Mouse (Mus musculus) left cerebral cortex, postnatal 4 days (tissue): ENCODE results near the gene Plekhf1. TPM values are rescaled to one million over a fixed set of nuclear protein-coding genes. Genes with fewer than 3 reads are reported as not detected.

Source experiments
- DNase-seq: peaks from one replicate; pipeline ENCODE4 v3.0.0-alpha.2; 2022
- intact Hi-C: fragments of 180-260 bp; cut with DNase I; formaldehyde crosslinking; loops from one replicate; pipeline ENCODE4 v1.15.1; 2025
- total RNA-seq, 2 experiments: library from RNA; stranded (reverse); gene quantifications; 2 replicates each; pipeline ENCODE4 v1.2.3; 2021

Plekhf1 gene
- total RNA-seq, 2 experiments from 2014 or later = 0.38 to 0.44 TPM

DNA sequence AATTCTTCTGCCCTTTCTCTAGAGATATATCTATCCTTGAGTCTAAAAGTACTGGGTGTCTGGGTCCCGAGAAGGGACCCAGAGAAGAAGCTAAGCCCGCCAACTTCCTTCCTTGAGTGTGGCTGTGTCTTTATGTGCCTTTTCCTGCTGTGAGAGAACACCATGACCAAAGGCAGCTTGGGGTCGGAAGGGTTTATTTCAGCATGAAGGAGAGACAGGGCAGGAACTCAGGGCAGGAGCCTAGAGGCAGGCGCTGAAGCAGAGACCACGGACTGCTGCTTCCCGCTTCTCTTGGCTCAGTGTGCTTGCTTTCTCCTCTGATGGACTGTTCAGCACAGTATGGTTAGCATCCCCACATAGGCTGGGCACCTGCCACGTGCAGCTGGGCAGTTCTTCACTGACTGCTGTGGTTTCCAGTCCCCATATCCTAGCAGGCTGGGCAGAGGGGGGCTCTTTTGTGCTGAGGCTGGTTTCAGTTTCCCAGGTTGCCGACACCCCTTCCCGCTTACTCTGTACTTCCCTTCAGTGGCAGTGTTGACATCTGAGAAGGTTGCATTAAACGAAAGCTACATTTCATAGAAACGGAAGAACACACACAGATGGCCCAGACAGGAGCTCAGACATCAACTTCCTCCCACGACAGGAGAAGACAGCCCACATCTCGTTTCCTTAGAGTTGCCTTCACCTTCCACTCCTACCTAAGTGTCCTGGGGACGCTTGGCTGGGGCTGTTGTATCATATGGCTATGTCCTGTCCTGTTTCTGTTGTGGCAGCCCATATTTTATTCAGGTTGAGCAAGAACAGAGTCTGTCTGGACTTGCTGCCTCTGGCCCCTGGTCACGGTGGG, 38.5 kb downstream of the Plekhf1 start:
- intact Hi-C loops = no loop called here

DNA sequence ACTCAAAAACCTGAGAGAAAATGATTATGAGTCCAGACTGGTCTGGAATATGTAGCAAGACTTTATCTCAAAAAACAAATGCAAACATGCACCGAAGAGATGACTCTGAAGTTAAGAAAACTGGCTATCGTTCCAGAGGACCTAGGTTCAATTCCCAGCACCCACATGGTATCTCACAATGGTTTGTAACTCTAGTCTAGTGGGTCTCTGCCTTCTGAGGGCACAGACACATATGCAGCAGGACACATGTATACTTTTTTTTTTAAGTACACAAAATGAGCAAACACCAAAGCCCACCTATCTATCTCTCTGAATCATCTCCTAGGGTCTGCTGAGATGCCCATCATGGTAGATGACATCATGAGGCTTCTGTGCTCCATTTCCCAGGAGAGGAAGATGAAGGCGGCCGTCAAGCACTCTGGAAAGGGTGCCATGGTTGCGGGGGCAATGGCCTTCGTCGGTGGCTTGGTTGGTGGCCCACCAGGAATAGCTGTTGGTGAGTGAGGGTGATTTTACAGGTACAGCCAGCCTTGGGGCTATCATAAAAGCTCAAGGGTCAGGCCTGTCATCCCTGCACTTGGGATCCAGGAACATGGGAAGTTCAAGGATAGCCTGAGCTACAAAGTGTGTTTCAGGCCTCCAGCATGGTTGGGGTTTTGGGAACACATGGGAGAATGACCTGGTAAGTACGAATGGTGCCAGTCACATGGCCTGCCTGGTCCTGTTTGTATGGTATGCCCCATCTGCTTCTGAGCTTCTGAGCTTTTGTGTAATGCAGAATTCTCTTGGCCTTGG, 39.3 kb downstream of the Plekhf1 start:
- intact Hi-C loops = no loop called here
- DNase-seq = no peak

More for the DNA sequence above, 38.5 kb downstream of the Plekhf1 start:
- no peak for DNase-seq

DNA sequence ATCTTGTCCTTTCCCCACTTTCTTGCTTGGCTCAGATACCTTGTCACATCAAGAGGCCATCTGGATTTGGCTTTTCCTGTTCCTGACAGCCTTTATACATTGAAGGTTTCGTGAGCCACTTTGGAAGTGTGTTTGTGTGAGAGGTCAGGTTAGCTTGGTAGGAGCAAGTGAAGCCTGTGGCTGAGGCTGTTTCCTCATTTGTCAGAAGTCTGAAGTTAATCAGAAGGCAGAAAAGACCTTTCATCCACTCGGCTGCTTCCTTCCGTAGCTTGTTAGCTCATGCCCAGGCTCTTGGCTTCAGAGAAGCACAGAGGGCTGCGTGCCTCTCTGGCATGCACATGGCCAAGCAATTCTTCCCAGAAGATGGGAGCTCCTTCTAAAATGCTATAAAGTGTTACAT, 40.0 kb downstream of the Plekhf1 start:
- no peak for DNase-seq
- intact Hi-C loops = no loop called here

DNA sequence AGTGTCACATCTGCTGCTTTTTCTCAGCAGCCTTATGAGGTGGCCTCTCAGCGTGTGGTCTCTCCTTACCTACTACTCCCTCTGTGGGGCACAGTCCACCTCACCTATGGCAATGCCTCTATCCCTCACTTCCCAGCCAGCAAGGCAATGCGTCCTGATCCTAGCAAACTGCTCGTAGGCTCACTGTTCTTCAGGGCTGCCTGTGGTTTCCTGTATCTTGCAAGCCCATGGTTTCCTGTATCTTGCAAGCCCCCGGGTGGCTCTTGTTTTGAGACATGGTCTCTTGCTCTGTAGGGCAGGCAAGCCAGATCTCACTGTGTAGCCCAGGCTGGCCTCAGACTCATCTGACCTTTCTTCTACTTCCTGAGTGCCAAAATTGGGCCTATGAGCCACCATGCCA, 41.0 kb downstream of the Plekhf1 start:
- intact Hi-C loops = no loop called here
- DNase-seq = no peak

DNA sequence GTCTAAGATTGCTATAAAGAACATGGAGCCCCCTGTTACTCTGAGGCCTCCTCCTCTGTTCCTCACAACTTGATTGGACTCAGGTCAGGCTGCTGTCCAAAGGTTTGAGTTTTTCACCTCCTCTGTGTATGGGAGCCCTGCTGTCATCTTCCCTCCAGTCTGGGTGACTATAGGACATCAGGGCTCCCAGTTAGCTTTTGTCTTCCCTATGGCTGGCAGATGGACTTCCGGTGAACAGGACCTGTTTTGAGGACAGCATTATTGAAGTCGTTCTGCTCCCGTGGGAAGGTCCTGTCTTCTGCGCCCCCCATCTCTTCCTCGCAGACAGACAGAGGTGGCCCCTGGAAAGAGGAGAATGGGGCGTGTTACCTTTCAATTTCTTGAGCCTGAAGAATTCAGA, 43.0 kb downstream of the Plekhf1 start:
- intact Hi-C loops = no loop called here
- no peak for DNase-seq

DNA sequence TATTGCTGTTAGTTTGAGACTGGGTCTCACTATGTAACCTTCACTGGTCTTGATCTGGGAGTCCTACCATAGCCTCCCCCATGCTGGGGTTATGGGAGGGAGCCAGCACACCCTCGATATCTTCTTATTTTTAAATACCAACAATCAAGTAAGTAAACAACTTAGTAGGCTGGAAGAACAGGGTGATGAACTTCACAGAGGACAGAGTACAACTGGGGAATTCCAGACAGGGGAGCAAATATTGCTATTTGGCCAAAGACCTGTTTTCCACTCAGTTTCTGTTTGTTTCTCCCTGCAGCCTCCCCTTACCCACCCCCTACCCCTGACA, 43.4 kb downstream of the Plekhf1 start:
- intact Hi-C loops = no loop called here
- DNase-seq = no peak

DNA sequence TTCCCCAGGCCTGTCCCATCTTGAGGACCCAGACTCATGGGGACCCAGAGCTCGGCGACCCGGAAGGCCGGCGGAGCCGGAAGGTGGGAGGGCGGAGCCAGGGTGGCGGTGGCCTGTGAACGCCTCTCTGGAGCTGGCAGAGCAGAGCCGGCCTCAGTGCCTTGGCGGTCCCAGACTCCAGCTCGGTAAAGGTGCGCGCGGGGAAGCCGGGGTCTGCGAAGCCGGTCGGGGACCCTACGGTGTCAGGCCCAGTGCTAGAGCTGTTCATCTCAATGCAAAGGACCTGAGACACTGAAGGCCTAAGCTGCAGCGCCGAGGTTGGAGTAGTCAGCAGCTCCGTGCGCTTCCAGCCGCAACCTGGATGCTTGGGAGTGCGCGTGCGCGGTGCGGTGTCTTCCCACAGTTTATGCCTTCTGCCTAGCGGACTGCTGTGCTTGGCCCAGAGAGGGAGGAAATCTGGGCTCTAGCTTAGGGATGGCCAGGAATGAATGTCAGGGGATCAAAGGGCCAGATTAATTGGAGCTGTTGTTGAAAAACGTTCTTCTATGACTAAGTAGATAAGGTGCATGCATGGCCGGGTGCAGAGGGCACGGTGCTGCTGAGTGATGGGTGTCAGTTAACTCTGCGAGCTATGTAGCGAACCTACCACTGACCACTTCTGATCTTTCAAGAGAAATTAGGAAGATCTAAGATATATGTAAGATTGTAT, 44.0 kb downstream of the Plekhf1 start:
- DNase-seq = peak; percentile 87
- intact Hi-C loops = no loop called here

DNA sequence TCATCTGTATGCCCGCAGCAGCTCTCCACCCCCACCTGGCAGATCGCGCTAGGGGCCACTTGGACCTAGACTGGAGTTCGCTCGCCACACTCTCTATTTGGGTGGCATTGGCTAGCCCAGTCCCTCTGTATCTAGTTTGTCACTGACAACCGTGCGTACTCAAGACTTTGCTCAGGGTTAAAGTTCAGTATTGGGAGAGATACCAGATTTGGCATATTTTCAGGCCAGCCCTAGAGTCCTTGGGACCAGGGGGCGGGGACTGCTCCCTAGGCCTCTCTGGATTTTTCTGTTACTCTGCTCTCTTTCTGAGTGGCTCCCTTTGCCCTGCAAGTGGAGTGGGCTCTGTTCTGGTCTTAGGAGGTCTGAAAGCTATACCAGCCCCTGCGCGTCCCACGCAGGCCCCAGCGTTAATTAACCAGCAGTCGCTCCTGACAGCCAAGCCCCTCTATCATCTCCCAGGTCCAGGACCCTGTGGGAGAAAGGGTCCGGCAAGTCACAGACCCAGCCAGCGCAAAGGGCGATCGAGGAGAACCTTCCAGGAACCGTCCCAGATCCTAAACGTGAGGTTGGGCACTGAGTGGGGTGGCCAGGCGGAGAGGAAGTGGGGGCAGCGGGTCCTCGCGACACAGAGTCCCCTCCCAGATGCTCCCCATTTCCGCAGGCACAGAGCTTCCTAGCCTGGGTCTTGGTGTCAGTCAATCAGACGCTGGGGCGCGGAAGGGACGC, 44.7 kb downstream of the Plekhf1 start, which contains the start of gene 1600014C10Rik:
Gene 1600014C10Rik, plus strand, starts transcription at position 256 of the 726 bp plus-strand sequence.
- DNase-seq = no peak
- intact Hi-C loops = no loop called here

DNA sequence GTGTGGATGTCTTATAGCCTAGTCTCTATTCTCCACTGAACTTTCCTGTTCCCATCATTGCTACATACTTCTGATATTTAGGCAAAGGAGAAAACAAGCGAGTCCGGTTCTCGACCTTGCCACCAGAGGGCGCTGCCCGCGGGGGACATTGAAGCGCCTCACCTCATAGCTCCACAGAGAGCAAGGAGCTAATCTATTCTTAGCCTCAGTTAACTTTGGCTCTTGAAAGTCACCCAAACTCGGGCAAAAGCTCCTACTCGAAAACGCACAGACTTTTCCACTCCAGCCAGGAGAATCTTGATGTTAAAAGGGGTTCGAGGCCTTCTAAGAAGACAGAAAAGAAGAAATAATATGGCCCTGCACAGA, 45.2 kb downstream of the Plekhf1 start:
- intact Hi-C loops = no loop called here
- DNase-seq = peak; percentile 84

DNA sequence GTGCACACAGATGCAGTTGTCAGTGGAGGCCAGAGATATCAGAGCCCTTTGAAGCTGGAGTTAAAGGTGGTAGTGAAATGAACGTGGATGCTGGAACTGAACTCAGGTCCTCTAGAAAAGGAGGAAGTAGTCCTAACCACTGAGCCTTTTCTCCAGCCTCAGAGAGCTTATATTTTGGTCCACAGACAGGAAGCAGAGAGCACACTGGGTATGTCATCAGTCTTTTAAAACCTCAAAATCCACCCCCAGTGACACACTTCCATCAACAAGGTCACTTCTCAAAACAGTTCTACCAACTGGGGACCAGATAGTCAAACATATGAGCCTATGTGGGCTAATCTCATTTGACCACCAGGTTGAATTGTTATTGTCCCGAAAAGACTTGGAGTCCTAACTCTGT, 46.5 kb downstream of the Plekhf1 start:
- no peak for DNase-seq
- intact Hi-C loops = no loop called here

DNA sequence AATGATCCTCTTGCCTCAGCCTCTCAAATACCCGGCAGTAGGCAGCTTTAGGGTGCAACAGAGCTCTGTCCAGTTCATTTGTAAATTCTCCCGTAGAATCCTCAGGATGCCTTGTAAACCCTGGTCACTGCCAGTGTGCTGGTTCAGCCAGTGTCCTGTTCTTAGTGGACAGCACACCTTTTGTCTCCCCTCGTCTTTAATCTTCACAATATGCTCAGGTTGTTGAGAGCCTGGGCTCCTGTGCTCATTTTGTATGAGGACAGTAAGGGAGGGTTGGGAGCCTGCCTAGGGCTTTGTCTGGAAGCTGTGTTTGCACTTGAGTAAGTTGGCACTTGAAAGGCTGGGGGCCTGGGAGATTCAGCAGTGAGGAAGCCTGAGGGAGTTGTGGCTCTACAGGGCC, 47.9 kb downstream of the Plekhf1 start:
- DNase-seq = no peak
- intact Hi-C loops = no loop called here

DNA sequence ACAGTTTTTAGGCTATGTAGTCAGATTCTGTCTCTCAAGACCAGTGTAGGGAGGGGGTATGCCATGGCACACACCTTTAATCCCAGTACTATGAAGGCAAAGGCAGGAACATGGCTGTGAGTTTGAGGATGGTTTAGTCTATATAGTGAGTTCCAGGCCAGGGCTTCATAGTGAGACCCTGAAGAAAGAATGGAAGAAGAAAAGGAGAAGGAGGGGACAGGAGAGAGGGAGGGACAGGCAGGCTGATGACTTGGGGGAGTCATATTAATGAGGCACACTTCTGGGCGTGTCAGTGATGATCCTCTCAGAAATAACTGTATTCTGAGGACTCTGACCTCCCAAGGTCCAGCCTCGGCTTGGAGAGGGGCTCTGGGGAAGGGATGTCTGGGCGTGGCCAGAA, 51.8 kb downstream of the Plekhf1 start:
- DNase-seq = no peak
- intact Hi-C loops = no loop called here

DNA sequence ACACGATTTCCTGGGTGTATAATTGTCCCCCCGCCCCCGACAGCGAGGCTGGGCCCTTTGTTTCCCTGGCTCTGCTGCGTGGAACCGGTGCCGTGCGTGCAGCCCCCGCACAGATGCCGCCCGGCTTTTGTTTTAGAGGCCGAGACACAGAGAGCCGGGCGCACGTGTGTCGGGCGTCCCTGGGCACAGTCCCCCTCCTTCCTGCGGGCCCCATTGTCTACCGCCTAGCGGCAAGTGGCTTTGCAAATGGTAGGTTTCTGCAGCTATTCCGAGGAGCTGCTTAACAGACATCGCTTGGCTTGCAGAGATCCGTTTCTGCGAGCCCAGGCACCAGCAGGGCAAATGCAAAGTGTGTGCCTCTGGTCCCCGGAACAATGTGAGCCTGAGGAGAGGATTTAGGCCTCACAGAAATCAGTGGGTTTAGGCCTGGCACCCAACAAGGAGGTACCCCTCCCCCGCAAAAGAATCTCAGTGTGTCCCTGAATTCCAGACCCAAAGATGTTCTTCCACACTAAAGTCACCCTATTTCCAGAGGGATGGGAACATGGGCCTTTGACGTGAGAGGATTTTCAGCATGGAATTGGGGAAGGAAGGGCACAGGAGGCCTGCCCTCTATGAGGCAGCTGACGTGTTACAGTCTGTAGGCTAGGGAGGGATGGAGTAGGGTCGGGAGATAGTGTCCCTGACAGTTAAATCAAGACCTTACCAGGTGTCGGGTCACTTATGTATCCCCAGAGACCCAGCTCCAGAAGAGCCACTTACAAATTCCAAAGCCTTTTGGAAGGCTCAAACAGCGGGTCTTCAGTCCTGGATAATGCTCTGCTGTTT, 53.3 kb downstream of the Plekhf1 start:
- DNase-seq = peak; percentile 27
- intact Hi-C loops = no loop called here

DNA sequence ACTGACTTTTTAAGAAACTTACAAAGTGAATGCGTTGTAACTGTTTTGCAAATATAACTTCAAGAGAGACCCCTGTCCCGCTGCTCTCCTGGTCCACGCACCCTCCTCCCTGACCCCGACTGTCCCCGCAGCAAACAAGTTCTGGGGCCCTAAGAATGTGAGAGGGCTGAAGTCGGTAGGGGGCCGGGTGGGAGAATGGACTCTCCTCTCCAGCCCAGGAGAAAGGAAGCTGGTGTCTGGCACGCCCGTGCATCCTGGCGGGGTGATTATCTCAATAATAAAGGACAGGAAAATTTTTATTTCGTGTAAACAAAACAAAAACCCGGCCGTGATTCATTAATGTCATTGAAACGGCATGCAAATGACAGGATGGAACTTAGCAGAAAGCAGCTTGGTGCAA, 53.9 kb downstream of the Plekhf1 start:
- intact Hi-C loops = no loop called here
- DNase-seq = no peak

DNA sequence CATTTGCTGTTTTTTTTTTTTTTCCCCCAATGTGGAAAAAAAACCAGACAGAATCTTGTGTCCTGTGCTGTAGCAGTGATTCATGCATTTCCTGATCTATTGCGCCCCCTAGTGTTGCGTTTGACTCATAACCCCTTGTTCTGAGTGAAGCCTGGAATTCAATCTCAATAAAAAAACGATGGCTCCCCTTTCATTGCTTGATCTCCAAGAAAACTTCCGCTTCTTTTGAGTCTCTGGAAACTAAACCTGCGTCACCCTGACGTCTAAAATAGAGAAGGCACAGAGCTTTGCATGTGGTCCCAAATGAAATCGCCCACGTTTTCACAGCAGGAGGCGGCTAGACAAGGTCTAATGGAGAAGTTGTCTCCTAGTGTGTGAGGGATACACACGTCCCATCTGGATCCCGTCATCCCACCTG, 60.1 kb downstream of the Plekhf1 start:
- intact Hi-C loops = no loop called here
- DNase-seq = peak; percentile 41

Other genes starting within 250 kb of the Plekhf1 start
- gene Uri1, start 204.5 kb downstream of the Plekhf1 start, total RNA-seq = 10 to 100 TPM; 39.7 to 45.7 TPM
- gene Ccne1, start 120.5 kb downstream of the Plekhf1 start, total RNA-seq = 1 to 10 TPM; 8.7 to 8.8 TPM
- 10 to 100 TPM; 15.5 to 16.5 TPM for gene 1600014C10Rik, start 44.8 kb downstream of the Plekhf1 start, total RNA-seq
- 10 to 100 TPM; 43.3 to 44.2 TPM for gene Pop4, start 43.4 kb upstream of the Plekhf1 start, total RNA-seq